Mouse (Mus musculus) midbrain, embryonic 11.5 days (tissue): Measurements from ENCODE around the gene Arhgap24. TPM values are rescaled to one million over a fixed set of nuclear protein-coding genes. Genes with fewer than 3 reads are reported as not detected.

Experiments
- ATAC-seq: fragments of 200-750 bp; cut with Nextera tagmentation; 2 replicates; pipeline ENCODE4 v1.8.0; 2017; ENCODE audit warnings: moderate TSS enrichment, moderate library complexity; ENCODE audit not compliant: low FRiP score
- DNase-seq: peaks from one replicate; pipeline ENCODE4 v3.0.0; 2015; ENCODE audit warnings: low spot score; ENCODE audit errors: missing footprints
- H3K27ac ChIP-seq: fragments of 300-500 bp; sonication (generic); 2 replicates; pipeline ENCODE4 v1.5.1; 2014; ENCODE audit warnings: low read depth, low read length
- H3K27me3 ChIP-seq: fragments of 300-500 bp; sonication (generic); 2 replicates; pipeline ENCODE4 v1.6.1; 2014; ENCODE audit warnings: mild to moderate bottlenecking, low read length, moderate library complexity, mixed read lengths; ENCODE audit not compliant: control insufficient read depth, insufficient read depth
- H3K36me3 ChIP-seq: fragments of 300-500 bp; sonication (generic); 2 replicates; pipeline ENCODE4 v1.6.1; 2014; ENCODE audit warnings: mild to moderate bottlenecking, low read length, moderate library complexity, mixed read lengths; ENCODE audit not compliant: control insufficient read depth, insufficient read depth
- H3K4me1 ChIP-seq: fragments of 300-500 bp; sonication (generic); 2 replicates; pipeline ENCODE4 v1.6.1; 2014; ENCODE audit warnings: low read length; ENCODE audit not compliant: control insufficient read depth, insufficient read depth
- H3K4me2 ChIP-seq: fragments of 300-500 bp; sonication (generic); 2 replicates; pipeline ENCODE4 v1.6.1; 2014; ENCODE audit warnings: mild to moderate bottlenecking, moderate library complexity
- H3K4me3 ChIP-seq: fragments of 300-500 bp; sonication (generic); 2 replicates; pipeline ENCODE4 v1.5.1; 2014; ENCODE audit warnings: low read depth, low read length
- H3K9ac ChIP-seq: fragments of 300-500 bp; sonication (generic); 2 replicates; pipeline ENCODE4 v1.6.1; 2014; ENCODE audit warnings: low read length
- H3K9me3 ChIP-seq: fragments of 300-500 bp; sonication (generic); 2 replicates; pipeline ENCODE4 v1.6.1; 2016; ENCODE audit warnings: low read length; ENCODE audit not compliant: control insufficient read depth
- WGBS: fragments of 180-500 bp; shearing (Covaris S2); extraction: QIAGEN DNeasy Blood & Tissue Kit; methylation state at CpG from one replicate; pipeline ENCODE4 v1.1.7; 2014; 5-methylcytosine and 5-hydroxymethylcytosine counted together
- polyA plus RNA-seq: library from polyadenylated mRNA; unstranded; fragments of >200 nt; fragmentation: Nextera tagmentation; extraction: Ambion mirVana; gene quantifications from 2 replicates; pipeline ENCODE4 v1.2.1, GENCODE M21; 2014

The Arhgap24 gene
- polyA plus RNA-seq, 1 experiment from 2014 or later, result 3.4 TPM

GRCm38 (mm10) chr5:102492152-102492551 lies 11.0 kb downstream of the Arhgap24 start:
- no peaks in the 10 kb centered on the region for H3K9me3 ChIP-seq
- WGBS, result 90% methylated on average over 9 of the region's 9 CpGs
- no peak overlapping the region for H3K4me2 ChIP-seq

GRCm38 (mm10) chr5:102494827-102495226 lies 13.6 kb downstream of the Arhgap24 start:
- H3K27me3 ChIP-seq, result no peaks in the 10 kb centered on the region
- ATAC-seq (no peak), DNase-seq (peak; percentile 85)
- H3K36me3 ChIP-seq, result no peaks in the 10 kb centered on the region
- H3K4me3 ChIP-seq, result no peak overlapping the region
- WGBS, result 41% methylated on average over 6 of the region's 6 CpGs
- 0 out of 2 replicates have a peak, but pooled peaks cover 2% of the 10 kb centered on the region for H3K4me1 ChIP-seq
- no peak overlapping the region for H3K4me2 ChIP-seq
- no peak overlapping the region for H3K9ac ChIP-seq
- no peaks in the 10 kb centered on the region for H3K9me3 ChIP-seq
- no peak overlapping the region for H3K27ac ChIP-seq

More at GRCm38 (mm10) chr5:102492152-102492551, 11.0 kb downstream of the Arhgap24 start:
- no peak for ATAC-seq
- Histone ChIP-seq H3K4me1 (0 out of 2 replicates have a peak, but pooled peaks cover 2% of the 10 kb centered on the region), H3K27ac (no peak overlapping the region), H3K27me3 (no peaks in the 10 kb centered on the region), H3K36me3 (no peaks in the 10 kb centered on the region), H3K4me3 (no peak overlapping the region), H3K9ac (no peak overlapping the region)
- DNase-seq, result no peak

- Histone ChIP-seq H3K9me3 (no peaks in the 10 kb centered on the region), H3K4me3 (no peak overlapping the region), H3K4me1 (0 out of 2 replicates have a peak, but pooled peaks cover 2% of the 10 kb centered on the region), H3K27me3 (no peaks in the 10 kb centered on the region), H3K9ac (no peak overlapping the region), H3K36me3 (no peaks in the 10 kb centered on the region), H3K4me2 (no peak overlapping the region), H3K27ac (no peak overlapping the region)
- ATAC-seq (no peak), DNase-seq (no peak)
- 77% methylated on average over 3 of the region's 3 CpGs for WGBS
Measured at GRCm38 (mm10) chr5:102497205-102497604, 16.0 kb downstream of the Arhgap24 start.

- 86% methylated on average over 5 of the region's 5 CpGs for WGBS
- no peak overlapping the region for H3K4me3 ChIP-seq
Measured at GRCm38 (mm10) chr5:102498747-102499146, 17.6 kb downstream of the Arhgap24 start.

GRCm38 (mm10) chr5:102502333-102502732 lies 21.1 kb downstream of the Arhgap24 start:
- Histone ChIP-seq H3K36me3 (no peaks in the 10 kb centered on the region), H3K4me2 (no peak overlapping the region), H3K27me3 (no peaks in the 10 kb centered on the region), H3K27ac (no peak overlapping the region), H3K4me1 (no peaks in the 10 kb centered on the region), H3K9ac (no peak overlapping the region), H3K4me3 (no peak overlapping the region), H3K9me3 (no peaks in the 10 kb centered on the region)
- DNase-seq (no peak), ATAC-seq (no peak)
- 87% methylated on average over 2 of the region's 2 CpGs for WGBS

More at GRCm38 (mm10) chr5:102498747-102499146, 17.6 kb downstream of the Arhgap24 start:
- no peak for DNase-seq
- Histone ChIP-seq H3K4me1 (0 out of 2 replicates have a peak, but pooled peaks cover 2% of the 10 kb centered on the region), H3K9ac (no peak overlapping the region), H3K27ac (no peak overlapping the region), H3K36me3 (no peaks in the 10 kb centered on the region), H3K9me3 (no peaks in the 10 kb centered on the region), H3K4me2 (no peak overlapping the region), H3K27me3 (no peaks in the 10 kb centered on the region)
- ATAC-seq, result no peak

- Histone ChIP-seq H3K36me3 (no peaks in the 10 kb centered on the region), H3K4me3 (no peak overlapping the region), H3K4me2 (no peak overlapping the region), H3K9me3 (no peaks in the 10 kb centered on the region), H3K27me3 (no peaks in the 10 kb centered on the region), H3K4me1 (no peaks in the 10 kb centered on the region), H3K27ac (no peak overlapping the region), H3K9ac (no peak overlapping the region)
- no peak for DNase-seq
- WGBS, result 70% methylated on average over 3 of the region's 3 CpGs
- ATAC-seq, result no peak
Measured at GRCm38 (mm10) chr5:102503066-102503465, 21.9 kb downstream of the Arhgap24 start.

- H3K9me3 ChIP-seq, result no peaks in the 10 kb centered on the region
- no peak for DNase-seq
- 86% methylated on average over 2 of the region's 2 CpGs for WGBS
- H3K27me3 ChIP-seq, result no peaks in the 10 kb centered on the region
- H3K9ac ChIP-seq, result no peak overlapping the region
- no peak overlapping the region for H3K4me3 ChIP-seq
- no peak for ATAC-seq
- no peak overlapping the region for H3K27ac ChIP-seq
- no peaks in the 10 kb centered on the region for H3K4me1 ChIP-seq
- H3K4me2 ChIP-seq, result no peak overlapping the region
- H3K36me3 ChIP-seq, result no peaks in the 10 kb centered on the region
Measured at GRCm38 (mm10) chr5:102503868-102504267, 22.7 kb downstream of the Arhgap24 start.

GRCm38 (mm10) chr5:102504557-102504956 lies 23.4 kb downstream of the Arhgap24 start:
- no peak for ATAC-seq
- no peak overlapping the region for H3K4me3 ChIP-seq
- no peaks in the 10 kb centered on the region for H3K9me3 ChIP-seq
- no peak overlapping the region for H3K27ac ChIP-seq
- no peak overlapping the region for H3K4me2 ChIP-seq
- H3K27me3 ChIP-seq, result no peaks in the 10 kb centered on the region
- 89% methylated on average over 4 of the region's 4 CpGs for WGBS
- no peak overlapping the region for H3K9ac ChIP-seq
- H3K4me1 ChIP-seq, result no peaks in the 10 kb centered on the region
- DNase-seq, result no peak
- no peaks in the 10 kb centered on the region for H3K36me3 ChIP-seq

- Histone ChIP-seq H3K4me3 (no peak overlapping the region), H3K9ac (no peak overlapping the region), H3K9me3 (no peaks in the 10 kb centered on the region), H3K36me3 (no peaks in the 10 kb centered on the region), H3K4me1 (no peaks in the 10 kb centered on the region), H3K4me2 (no peak overlapping the region), H3K27me3 (no peaks in the 10 kb centered on the region), H3K27ac (no peak overlapping the region)
- 75% methylated on average over 3 of the region's 3 CpGs for WGBS
- ATAC-seq (no peak), DNase-seq (no peak)
Measured at GRCm38 (mm10) chr5:102508162-102508561, 27.0 kb downstream of the Arhgap24 start.
